Mouse (Mus musculus) liver, adult 2 months (tissue): Measurements from ENCODE around the gene Armh4.

ENCODE experiments used
- CTCF ChIP-seq: fragments of 200-500 bp; IDR thresholded peaks from 2 replicates; pipeline ENCODE4 v1.5.1; 2011; ENCODE audit warnings: low read depth, low read length, control low read depth
- POLR2A ChIP-seq: fragments of 200-500 bp; IDR thresholded peaks from 2 replicates; pipeline ENCODE4 v1.6.1; 2011; ENCODE audit warnings: low read length, control low read depth; ENCODE audit not compliant: insufficient read depth; ENCODE audit errors: extremely low read depth

GRCm38 (mm10) chr14:49738441-49739088, 44.6 kb downstream of the Armh4 start:
- TF ChIP-seq CTCF, result no peak
- no peak for TF ChIP-seq POLR2A
